Mouse (Mus musculus) common myeloid progenitor, adult 5-6 weeks (primary cell): ENCODE results near the gene P4ha3. TPM values are rescaled to one million over a fixed set of nuclear protein-coding genes. Genes with fewer than 3 reads are reported as not detected.
"Not testable (repeated sequence)": the region's sequence is repeated elsewhere in the genome, so short reads cannot be mapped to it uniquely, and the experiment has no call there.

ENCODE experiments used
- ATAC-seq: replicated peaks from 2 replicates; pipeline ENCODE4 v1.8.0; 2016; ENCODE audit warnings: low read depth, mild to moderate bottlenecking, moderate TSS enrichment, inconsistent platforms; ENCODE audit not compliant: poor library complexity, severe bottlenecking
- total RNA-seq: library from RNA; stranded (forward); fragments of 200-1000, 187-1606 nt; gene quantifications from 2 replicates; pipeline ENCODE4 v1.2.3, GENCODE M21; 2017

The P4ha3 gene
- total RNA-seq, result not detected in 2 replicates

- ATAC-seq, result 0 out of 2 replicates have a peak, but pooled peaks have one; percentile 32
Measured at GRCm38 (mm10) chr7:100285383-100285782, at the start of gene P4ha3. Gene P4ha3 (plus strand): TSS chr7:100285520.

DNA sequence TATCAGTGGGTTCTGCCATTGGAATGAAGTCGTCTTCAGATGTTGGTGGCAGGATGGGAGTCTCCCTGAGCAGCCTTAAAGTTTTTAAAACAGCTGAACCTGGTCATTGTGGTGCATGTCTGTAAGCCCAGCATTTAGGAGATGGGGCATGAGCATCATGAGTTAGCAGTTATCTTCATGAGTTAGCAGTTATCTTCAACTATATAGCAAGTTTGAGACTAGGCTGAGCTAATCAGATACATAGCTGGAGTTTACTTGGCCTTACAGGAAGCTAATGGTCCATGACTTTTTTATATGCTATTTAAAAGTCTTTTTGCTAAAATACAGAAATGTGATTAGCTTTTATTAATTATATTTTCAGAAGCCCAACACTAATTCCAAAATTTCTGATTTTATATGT, 47.0 kb upstream of the P4ha3 start:
- ATAC-seq, result no peak

GRCm38 (mm10) chr7:100240601-100241000, 44.7 kb upstream of the P4ha3 start:
- no peak for ATAC-seq

DNA sequence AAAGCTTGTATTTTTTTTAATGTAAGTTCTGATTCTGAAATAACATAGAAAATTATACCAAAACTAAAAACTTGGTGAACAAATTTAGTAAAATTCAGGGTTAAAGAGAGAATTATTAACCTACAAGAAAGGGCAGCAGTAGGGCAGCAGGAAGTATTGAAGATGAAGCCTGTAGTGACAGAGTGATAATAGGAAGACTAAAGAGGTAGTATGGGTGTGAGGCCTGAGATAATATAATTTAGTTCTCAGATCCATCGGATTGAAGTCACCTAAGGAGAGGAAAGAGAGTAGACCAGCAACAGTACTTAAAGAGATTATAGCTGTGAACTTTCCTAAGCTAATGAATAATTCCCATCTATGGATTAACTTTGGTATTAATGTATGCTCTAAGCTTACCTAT, 42.3 kb upstream of the P4ha3 start:
- no peak for ATAC-seq

DNA sequence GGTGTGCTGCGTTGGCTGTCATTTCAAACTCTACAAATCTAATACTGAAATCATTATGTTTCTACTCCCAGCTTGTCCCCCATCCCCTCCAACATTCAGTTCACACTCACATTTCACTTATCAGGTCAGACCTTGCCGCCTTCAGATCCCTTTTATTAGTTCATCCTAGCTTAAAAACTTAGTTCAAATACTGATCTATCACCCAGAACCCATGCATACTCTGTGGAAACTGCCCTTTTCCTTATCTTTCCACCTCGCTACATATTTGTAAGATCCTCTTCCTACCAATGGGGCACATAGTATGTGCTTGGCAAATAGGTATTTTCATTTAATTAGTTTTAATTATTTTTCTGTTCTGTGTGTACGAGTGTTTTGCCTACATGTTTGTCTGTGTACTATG, 41.1 kb upstream of the P4ha3 start:
- no peak for ATAC-seq

- ATAC-seq, result no peak
Measured at GRCm38 (mm10) chr7:100245176-100245575, 40.1 kb upstream of the P4ha3 start.

- ATAC-seq, result no peak
Measured at GRCm38 (mm10) chr7:100250667-100251066, 34.7 kb upstream of the P4ha3 start.

DNA sequence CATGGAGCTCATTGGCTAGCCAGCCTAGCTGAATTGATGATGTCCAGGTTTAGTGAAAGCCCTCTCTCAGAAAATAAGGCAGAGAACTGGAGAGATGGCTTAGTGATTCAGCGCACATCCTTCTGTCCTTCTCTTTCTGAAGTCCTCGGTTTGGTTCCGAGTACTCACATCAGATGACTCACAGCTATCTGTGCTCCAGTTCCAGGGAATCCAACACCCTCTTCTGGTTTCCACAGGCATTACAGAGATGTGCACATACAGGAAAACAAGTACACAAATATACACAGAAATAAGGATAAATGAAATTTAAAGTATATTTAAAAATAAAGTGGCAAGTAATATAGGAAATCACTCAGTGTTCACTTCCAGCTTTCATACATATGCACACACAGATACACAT, 23.0 kb upstream of the P4ha3 start:
- ATAC-seq, result no peak

DNA sequence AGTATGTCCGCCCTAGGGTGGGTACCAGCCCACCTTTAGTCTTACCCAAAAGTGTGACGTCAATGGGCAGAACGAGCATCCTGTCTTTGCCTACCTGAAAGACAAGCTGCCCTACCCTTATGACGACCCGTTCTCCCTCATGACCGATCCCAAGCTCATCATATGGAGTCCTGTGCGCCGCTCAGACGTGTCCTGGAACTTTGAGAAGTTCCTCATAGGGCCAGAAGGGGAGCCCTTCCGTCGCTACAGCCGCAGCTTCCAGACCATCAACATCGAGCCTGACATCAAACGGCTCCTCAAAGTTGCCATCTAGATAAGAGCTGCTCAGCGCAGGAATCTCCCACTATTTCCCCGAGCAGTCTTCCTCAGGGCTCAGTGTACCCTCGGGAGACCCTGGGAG, 20.4 kb upstream of the P4ha3 start:
- not testable (repeated sequence) for ATAC-seq

- ATAC-seq, result no peak
Measured at GRCm38 (mm10) chr7:100272369-100272768, 13.0 kb upstream of the P4ha3 start.

GRCm38 (mm10) chr7:100274507-100274906, 10.8 kb upstream of the P4ha3 start:
- no peak for ATAC-seq

DNA sequence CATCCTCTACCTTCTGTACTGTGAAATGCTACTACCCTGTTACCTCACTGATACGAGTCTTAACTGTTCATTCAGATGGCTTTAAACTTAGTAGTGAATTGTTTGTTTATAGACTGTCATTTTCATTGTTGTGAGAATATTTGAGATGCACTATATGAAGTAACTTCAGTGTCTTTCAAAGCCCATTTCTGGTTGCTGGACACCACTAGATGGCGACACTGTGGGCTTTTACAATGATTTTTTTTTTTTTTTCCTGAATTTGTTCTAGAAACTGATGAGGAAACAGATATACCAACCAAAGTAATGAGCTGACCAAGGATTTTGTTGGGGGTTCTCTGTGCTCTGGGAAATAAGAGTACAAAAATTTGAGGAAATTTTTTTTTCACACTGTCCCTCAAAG, 8.9 kb upstream of the P4ha3 start:
- no peak for ATAC-seq

DNA sequence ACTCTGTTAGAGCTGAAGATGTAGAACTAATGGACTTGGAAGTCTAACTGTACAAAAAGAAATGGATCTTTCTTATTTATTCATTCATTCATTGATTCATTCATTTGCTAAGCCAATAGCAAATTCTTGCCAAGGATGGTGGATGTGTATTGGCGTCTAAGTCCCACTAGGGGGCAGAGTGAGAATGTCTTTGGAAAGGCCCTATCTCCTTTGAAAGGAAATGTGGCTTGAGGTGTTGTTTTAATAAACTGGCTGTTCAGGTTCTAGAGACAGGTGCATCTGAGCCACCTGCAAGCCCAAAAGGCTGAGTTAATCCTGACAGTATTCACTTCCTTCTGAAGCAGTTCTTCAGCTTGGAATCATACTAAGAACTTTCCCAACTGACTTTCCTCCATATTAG, 5.5 kb upstream of the P4ha3 start:
- peak; percentile 63; the same call in 1 of the 2 replicates for ATAC-seq

DNA sequence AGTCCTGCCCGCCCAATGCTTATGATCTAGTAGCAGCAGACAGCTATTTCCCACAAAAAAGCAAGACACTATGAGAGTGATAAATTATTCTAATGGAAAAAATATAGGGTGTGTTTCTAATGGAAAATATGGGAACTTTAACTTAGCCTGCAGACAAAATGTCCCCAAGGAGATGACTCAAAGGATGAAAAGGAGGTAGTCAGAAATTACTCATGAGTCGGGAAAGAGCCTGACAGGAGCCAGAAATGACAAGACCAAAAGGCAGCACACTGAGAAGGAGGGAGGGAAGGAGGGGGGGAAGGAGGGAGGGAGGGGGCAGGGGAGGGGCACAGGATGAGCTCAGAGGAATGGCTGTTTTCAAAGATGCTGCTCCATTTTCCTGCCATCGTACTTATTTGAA, 3.7 kb upstream of the P4ha3 start:
- ATAC-seq, result no peak

DNA sequence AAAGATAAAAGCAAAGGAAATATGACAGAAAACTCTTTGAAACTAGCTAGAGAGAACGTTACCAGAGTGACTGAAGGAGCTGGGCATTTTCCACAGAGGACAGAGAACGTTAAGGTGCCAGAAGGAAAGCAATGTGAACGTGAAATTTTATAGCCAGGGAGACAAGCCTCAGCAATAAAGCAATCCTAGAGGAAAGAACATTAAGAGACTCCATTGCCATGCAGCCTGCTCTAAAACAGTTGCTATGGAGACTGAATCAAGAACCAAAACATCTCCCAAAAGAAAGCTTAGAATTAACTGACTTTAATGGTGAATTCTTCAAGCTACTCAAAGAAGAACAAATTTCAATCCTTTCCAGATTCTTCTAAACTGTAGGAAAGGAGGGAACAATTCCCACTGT, 2.0 kb upstream of the P4ha3 start:
- no peak for ATAC-seq

DNA sequence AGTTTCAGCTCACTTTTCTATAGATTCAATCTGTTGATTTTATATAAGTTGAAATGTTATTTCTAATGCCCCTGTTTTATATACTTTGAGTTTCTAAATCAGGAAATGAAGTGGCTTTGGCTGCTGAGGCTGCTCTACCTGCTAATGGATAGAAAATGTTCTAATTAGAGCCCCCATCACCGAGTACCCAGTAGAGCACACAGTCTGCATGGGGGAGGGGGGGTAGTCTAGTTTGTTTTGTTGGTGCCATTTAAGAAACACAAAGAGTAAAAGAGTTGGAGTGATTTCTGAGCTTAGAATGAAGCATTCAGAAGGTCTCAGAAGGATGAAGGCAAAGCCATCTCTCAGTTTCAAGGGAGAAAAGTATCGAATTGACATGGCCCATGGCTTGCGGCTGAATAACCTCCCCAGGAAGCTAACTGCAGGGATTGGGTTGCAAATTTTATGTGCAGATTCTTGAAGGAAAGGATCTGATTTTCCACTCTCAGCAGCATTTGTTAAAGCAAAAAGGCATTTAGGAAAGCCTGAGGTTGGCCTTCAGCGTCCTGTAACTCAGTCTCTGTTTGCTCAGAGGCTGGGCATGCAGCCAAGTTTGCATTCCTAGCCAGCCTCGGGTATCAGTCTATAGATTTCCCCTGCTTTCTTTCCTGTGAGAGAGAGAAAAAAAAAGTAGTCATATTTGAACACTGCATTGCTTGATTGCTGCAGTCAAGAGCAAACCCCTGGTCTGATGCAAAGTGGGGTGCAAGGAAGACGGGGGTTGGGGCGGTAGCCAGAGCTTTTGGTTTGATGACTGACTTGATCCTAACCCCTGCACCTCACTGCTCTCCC, 2.6 kb downstream of the P4ha3 start:
- no peak for ATAC-seq

GRCm38 (mm10) chr7:100288622-100289021, 3.3 kb downstream of the P4ha3 start:
- no peak for ATAC-seq

DNA sequence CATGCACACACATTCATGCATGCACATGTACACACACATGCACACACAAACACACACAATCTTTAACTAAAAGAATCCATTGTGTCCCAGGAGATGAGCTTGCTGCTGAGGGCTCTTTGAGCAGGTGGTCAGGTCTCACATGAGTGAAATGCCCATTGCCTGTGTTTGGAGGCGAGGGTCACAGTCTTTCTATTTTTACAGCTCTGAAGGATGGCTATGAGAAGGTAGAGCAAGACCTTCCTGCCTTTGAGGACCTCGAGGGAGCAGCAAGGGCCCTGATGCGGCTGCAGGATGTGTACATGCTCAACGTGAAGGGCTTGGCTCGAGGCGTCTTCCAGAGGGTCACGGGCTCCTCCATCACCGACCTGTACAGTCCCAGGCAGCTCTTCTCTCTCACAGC, 8.2 kb downstream of the P4ha3 start:
- no peak for ATAC-seq

DNA sequence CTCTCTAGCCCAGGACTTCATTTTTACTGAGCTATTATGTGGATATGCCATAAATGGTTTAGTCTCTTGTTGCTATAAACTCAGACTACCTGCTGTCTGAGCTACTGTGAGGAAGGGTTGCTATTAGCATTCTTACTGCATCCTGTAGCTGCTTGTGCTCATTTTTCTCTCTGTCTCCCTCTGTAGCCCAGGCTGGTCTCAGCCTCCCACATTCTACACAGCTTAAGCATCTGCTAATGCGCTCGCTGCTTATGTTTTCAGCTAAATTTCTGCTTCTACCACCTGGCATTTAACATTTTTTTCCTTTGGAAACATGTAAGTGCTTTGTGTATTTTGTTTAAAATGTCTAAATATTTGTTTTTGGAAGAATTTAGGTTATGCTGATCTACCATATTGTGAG, 10.4 kb downstream of the P4ha3 start:
- no peak for ATAC-seq

DNA sequence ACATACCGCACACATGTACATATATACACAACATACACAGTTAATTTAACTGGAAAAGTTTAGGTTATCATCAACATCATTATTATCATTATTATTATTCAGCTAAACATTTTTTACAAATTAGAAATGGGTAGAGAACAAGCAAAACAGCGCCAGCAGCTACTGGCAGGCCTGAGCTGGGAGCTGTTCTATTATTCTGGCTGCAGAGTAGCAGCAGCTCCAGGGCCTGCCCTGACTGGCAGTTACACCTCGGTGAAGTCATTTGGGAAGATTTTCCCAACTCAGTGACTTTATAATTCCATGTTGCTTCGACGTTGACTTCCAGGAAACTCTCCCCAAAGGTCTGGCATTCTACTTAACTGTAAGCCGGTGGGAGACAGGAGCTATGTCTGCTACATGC, 11.4 kb downstream of the P4ha3 start:
- no peak for ATAC-seq

GRCm38 (mm10) chr7:100298861-100299510, 13.7 kb downstream of the P4ha3 start:
- no peak for ATAC-seq

DNA sequence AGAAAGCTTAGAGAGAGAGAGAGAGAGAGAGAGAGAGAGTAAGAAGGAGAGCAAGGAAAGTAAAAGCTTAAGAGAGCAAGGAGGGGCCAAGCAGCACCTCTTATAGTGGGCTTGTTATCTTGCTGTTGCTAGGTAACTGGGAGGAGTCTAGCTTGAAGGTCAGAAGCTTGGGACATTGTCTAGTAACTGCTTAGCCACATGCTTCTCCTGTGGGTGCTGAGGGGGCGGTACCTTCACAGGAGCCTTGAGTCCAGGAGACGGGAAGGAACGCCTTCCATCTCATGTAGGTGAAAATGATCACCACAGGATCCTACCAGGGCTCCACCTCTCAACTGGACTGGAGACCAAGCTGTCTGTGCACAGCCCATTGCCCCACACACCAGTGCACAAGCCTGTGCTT, 16.1 kb downstream of the P4ha3 start:
- ATAC-seq, result no peak
